ENCODE assay signal across 10 mouse cellular contexts in genomic region chr17:31939292-31940060, GRCm38 (mm10).
DNase-seq lines count a peak whose midpoint lies in the region; ATAC-seq and TF ChIP-seq lines count a peak whose summit lies in the region.
"Had no signal": no experiment of that assay in that cellular context is flagged by ENCODE, and none has a peak within 500 bp of the region (broad histone marks: within the 10 kb centered on the region; RNA-seq: fewer than 3 reads in every experiment).

No protein-coding gene starts in this region.

- H3K9ac ChIP-seq in liver, embryonic 16.5 days (ENCODE audit: low read depth, low read length): no peak overlapping the region
- H3K9ac ChIP-seq in forebrain, embryonic 13.5 days: no peak overlapping the region

- 67% methylated on average over 16 of the region's 16 CpGs for WGBS in liver, embryonic 16.5 days (ENCODE audit: insufficient replicate concordance)
- 96% methylated on average over 16 of the region's 16 CpGs for WGBS in thymus, adult 2 months
- 89% methylated on average over 16 of the region's 16 CpGs for WGBS in forebrain, embryonic 13.5 days

- ATAC-seq in liver, embryonic 16.5 days (ENCODE audit: low read depth): peak; percentile 84
- ATAC-seq in forebrain, embryonic 13.5 days: no peak

- DNase-seq in testis, postnatal 10 days (ENCODE audit: low spot score): peak; percentile 36
- DNase-seq in testis, postnatal 14 days (ENCODE audit: low spot score): no peak
- DNase-seq in kidney, adult 18-20 months: peak; percentile 80
- DNase-seq in cerebellum, adult 9-10 months: no peak
- DNase-seq in thymus, adult 2 months: no peak
- DNase-seq: right cerebral cortex, postnatal 25 days; thymus, adult 18-20 months had no signal

- H3K4me1 ChIP-seq in liver, embryonic 16.5 days (ENCODE audit: control insufficient read depth, low read depth, low read length): peaks cover 13% of the 10 kb centered on the region
- 0 out of 2 replicates have a peak, but pooled peaks cover 2% of the 10 kb centered on the region for H3K4me1 ChIP-seq in thymus, adult 2 months (replicated peaks; ENCODE audit: control insufficient read depth, insufficient read depth, low read length)
- H3K4me1 ChIP-seq in forebrain, embryonic 13.5 days: no peaks in the 10 kb centered on the region; the same call in 1 of the 2 replicates

- no peaks in the 10 kb centered on the region for H3K27me3 ChIP-seq in liver, embryonic 16.5 days (ENCODE audit: control insufficient read depth, insufficient read depth, low read depth, low read length)
- no peaks in the 10 kb centered on the region for H3K27me3 ChIP-seq in thymus, adult 2 months (ENCODE audit: control insufficient read depth, insufficient read depth, low read length)
- no peaks in the 10 kb centered on the region for H3K27me3 ChIP-seq in forebrain, embryonic 13.5 days

- no peak overlapping the region for H3K4me2 ChIP-seq in liver, embryonic 16.5 days (ENCODE audit: low read depth, low read length)
- H3K4me2 ChIP-seq in forebrain, embryonic 13.5 days: no peak overlapping the region

- no peak overlapping the region for H3K4me3 ChIP-seq in liver, embryonic 16.5 days (ENCODE audit: low read depth, low read length)
- H3K4me3 ChIP-seq in thymus, adult 2 months (ENCODE audit: control insufficient read depth, insufficient read depth, low read length): no peak overlapping the region
- H3K4me3 ChIP-seq in forebrain, embryonic 13.5 days: no peak overlapping the region
- H3K4me3 ChIP-seq: megakaryocyte, embryonic 14.5 days had no signal

- no peaks in the 10 kb centered on the region for H3K36me3 ChIP-seq in liver, embryonic 16.5 days (ENCODE audit: control insufficient read depth, insufficient read depth)
- H3K36me3 ChIP-seq in thymus, adult 2 months (ENCODE audit: control insufficient read depth, insufficient read depth, low read length): no peaks in the 10 kb centered on the region
- H3K36me3 ChIP-seq in forebrain, embryonic 13.5 days (ENCODE audit: poor library complexity, severe bottlenecking): no peaks in the 10 kb centered on the region

- H3K27ac ChIP-seq in liver, embryonic 16.5 days (ENCODE audit: low read length): peak overlapping the region; percentile 34; the same call in 1 of the 2 replicates
- no peak overlapping the region for H3K27ac ChIP-seq in thymus, adult 2 months (ENCODE audit: control insufficient read depth, insufficient read depth, low read length)
- no peak overlapping the region for H3K27ac ChIP-seq in forebrain, embryonic 13.5 days

- TF ChIP-seq CTCF in thymus, adult 2 months (IDR thresholded peaks at IDR 0.05; ENCODE audit: borderline replicate concordance, control insufficient read depth, extremely low read depth, insufficient read depth, low read length, poor library complexity): no peak

- no peak for TF ChIP-seq POLR2A in thymus, adult 2 months (IDR thresholded peaks at IDR 0.05; ENCODE audit: control insufficient read depth, extremely low read depth, insufficient read depth, low read length, poor library complexity)

- no peaks in the 10 kb centered on the region for H3K9me3 ChIP-seq in liver, embryonic 16.5 days (replicated peaks; ENCODE audit: control insufficient read depth, low read length)
- H3K9me3 ChIP-seq in forebrain, embryonic 13.5 days (replicated peaks): no peaks in the 10 kb centered on the region
- H3K9me3 ChIP-seq: megakaryocyte, embryonic 14.5 days had no signal

Comparison
In these comparisons a context has a peak if more than half of its experiments do, and no peak if none do; other contexts are left out.
1. DNase-seq: peak in testis, postnatal 10 days (single experiment) and kidney, adult 18-20 months (single experiment); none in testis, postnatal 14 days (single experiment), cerebellum, adult 9-10 months (single experiment) and thymus, adult 2 months (single experiment).